Mouse (Mus musculus) liver, adult 2 months (tissue): ENCODE results near the gene Acap1. TPM values are rescaled to one million over a fixed set of nuclear protein-coding genes. Genes with fewer than 3 reads are reported as not detected.

Experiments
- DNase-seq: peaks from one replicate; pipeline ENCODE4 v3.0.0-alpha.2; 2011; ENCODE audit warnings: low read depth, low spot score; ENCODE audit errors: extremely low read depth
- H3K27ac ChIP-seq: fragments of 200-500 bp; replicated peaks from 2 replicates; pipeline ENCODE4 v1.5.1; 2012; ENCODE audit warnings: low read depth, mild to moderate bottlenecking, control low read depth, inconsistent platforms, low read length; ENCODE audit not compliant: insufficient read depth
- H3K27me3 ChIP-seq: fragments of 200-500 bp; 2 replicates; pipeline ENCODE4 v1.6.1; 2012; ENCODE audit warnings: mild to moderate bottlenecking, moderate library complexity, low read length, inconsistent platforms; ENCODE audit not compliant: control insufficient read depth, insufficient read depth
- H3K36me3 ChIP-seq: fragments of 200-500 bp; 2 replicates; pipeline ENCODE4 v1.6.1; 2012; ENCODE audit warnings: low read length, inconsistent platforms; ENCODE audit not compliant: control insufficient read depth, insufficient read depth
- H3K4me1 ChIP-seq: fragments of 200-500 bp; 2 replicates; pipeline ENCODE4 v1.6.1; 2011; ENCODE audit warnings: low read length; ENCODE audit not compliant: control insufficient read depth, insufficient read depth
- H3K4me3 ChIP-seq: fragments of 200-500 bp; 2 replicates; pipeline ENCODE4 v1.5.1; 2011; ENCODE audit warnings: low read depth, mild to moderate bottlenecking, control low read depth, low read length, moderate library complexity; ENCODE audit not compliant: insufficient read depth
- H3K79me2 ChIP-seq: fragments of 200-500 bp; 2 replicates; pipeline ENCODE4 v1.6.1; 2012; ENCODE audit warnings: inconsistent platforms, mild to moderate bottlenecking, low read length, moderate library complexity; ENCODE audit not compliant: control insufficient read depth, insufficient read depth
- H3K9ac ChIP-seq: fragments of 200-500 bp; 2 replicates; pipeline ENCODE4 v1.6.1; 2012; ENCODE audit warnings: low read depth, mild to moderate bottlenecking, control low read depth, inconsistent platforms, low read length
- CTCF ChIP-seq: fragments of 200-500 bp; IDR thresholded peaks from 2 replicates; pipeline ENCODE4 v1.5.1; 2011; ENCODE audit warnings: low read depth, low read length, control low read depth
- POLR2A ChIP-seq: fragments of 200-500 bp; IDR thresholded peaks from 2 replicates; pipeline ENCODE4 v1.6.1; 2011; ENCODE audit warnings: low read length, control low read depth; ENCODE audit not compliant: insufficient read depth; ENCODE audit errors: extremely low read depth
- WGBS: fragments of 180-500 bp; shearing (Covaris S2); methylation state at CpG from one replicate; pipeline ENCODE4 v1.1.7; 2018; 5-methylcytosine and 5-hydroxymethylcytosine counted together
- polyA plus RNA-seq: library from polyadenylated mRNA; depleted of rRNA; stranded (reverse); fragments of >200 nt; gene quantifications from 2 replicates; pipeline ENCODE4 v1.2.3, GENCODE M21; 2012
- total RNA-seq: library from RNA; depleted of rRNA; stranded (reverse); fragments of >200 nt; gene quantifications from 2 replicates; pipeline ENCODE4 v1.2.3, GENCODE M21; 2014

Gene Acap1
- total and polyA plus RNA-seq, 2 experiments: 1.2 to 3.3 TPM

GRCm38 (mm10) chr11:69894671-69895070 is 668 bp downstream of the Acap1 start:
- H3K36me3 ChIP-seq: no peaks in the 10 kb centered on the region
- no peak for DNase-seq
- no peak overlapping the region for H3K9ac ChIP-seq
- H3K27ac ChIP-seq: no peak overlapping the region
- no peaks in the 10 kb centered on the region for H3K79me2 ChIP-seq
- no peaks in the 10 kb centered on the region for H3K27me3 ChIP-seq
- WGBS: 72% methylated on average over 5 of the region's 5 CpGs
- no peak overlapping the region for H3K4me3 ChIP-seq
- no peaks in the 10 kb centered on the region for H3K4me1 ChIP-seq
- TF ChIP-seq POLR2A: no peak

- DNase-seq: no peak
- Histone ChIP-seq H3K36me3 (no peaks in the 10 kb centered on the region), H3K27me3 (no peaks in the 10 kb centered on the region), H3K4me3 (no peak overlapping the region), H3K79me2 (no peaks in the 10 kb centered on the region), H3K4me1 (no peaks in the 10 kb centered on the region), H3K27ac (no peak overlapping the region), H3K9ac (no peak overlapping the region)
- 78% methylated on average over 4 of the region's 4 CpGs for whole genome bisulfite sequencing
- TF ChIP-seq POLR2A (no peak), CTCF (no peak)
These were observed 3.9 kb downstream of the Acap1 start for GRCm38 (mm10) chr11:69891482-69891881.

- H3K27ac ChIP-seq: no peak overlapping the region
These were observed 8.3 kb downstream of the Acap1 start for GRCm38 (mm10) chr11:69886907-69887635.

GRCm38 (mm10) chr11:69884663-69885062 is 10.7 kb downstream of the Acap1 start:
- DNase-seq: no peak
- H3K36me3 ChIP-seq: no peaks in the 10 kb centered on the region
- peak overlapping the region; percentile 31; the same call in 1 of the 2 replicates for H3K4me3 ChIP-seq
- WGBS: 81% methylated on average over 8 of the region's 8 CpGs
- H3K27me3 ChIP-seq: no peaks in the 10 kb centered on the region
- TF ChIP-seq POLR2A (no peak), CTCF (no peak)
- peak overlapping the region; percentile 49 for H3K27ac ChIP-seq
- 0 out of 2 replicates have a peak, but pooled peaks cover 3% of the 10 kb centered on the region for H3K4me1 ChIP-seq
- peak overlapping the region; percentile 8; the same call in 1 of the 2 replicates for H3K9ac ChIP-seq
- H3K79me2 ChIP-seq: no peaks in the 10 kb centered on the region

More at GRCm38 (mm10) chr11:69886907-69887635, 8.3 kb downstream of the Acap1 start:
- H3K79me2 ChIP-seq: no peaks in the 10 kb centered on the region
- H3K36me3 ChIP-seq: no peaks in the 10 kb centered on the region
- H3K27me3 ChIP-seq: no peaks in the 10 kb centered on the region
- no peak for TF ChIP-seq POLR2A
- peak; percentile 9; the same call in 1 of the 2 replicates for TF ChIP-seq CTCF
- H3K4me1 ChIP-seq: no peaks in the 10 kb centered on the region
- no peak overlapping the region for H3K4me3 ChIP-seq
- no peak overlapping the region for H3K9ac ChIP-seq
- DNase-seq: no peak
- 48% methylated on average over 8 of the region's 8 CpGs for WGBS

GRCm38 (mm10) chr11:69884240-69884639 is 11.1 kb downstream of the Acap1 start:
- TF ChIP-seq POLR2A: no peak
- no peak for TF ChIP-seq CTCF
- Histone ChIP-seq H3K79me2 (no peaks in the 10 kb centered on the region), H3K9ac (peak overlapping the region; percentile 8; the same call in 1 of the 2 replicates), H3K27me3 (no peaks in the 10 kb centered on the region), H3K4me3 (peak overlapping the region; percentile 31; the same call in 1 of the 2 replicates), H3K36me3 (no peaks in the 10 kb centered on the region), H3K27ac (peak overlapping the region; percentile 49), H3K4me1 (0 out of 2 replicates have a peak, but pooled peaks cover 3% of the 10 kb centered on the region)
- DNase-seq: no peak
- 69% methylated on average over 9 of the region's 9 CpGs for WGBS
